Mouse (Mus musculus): ENCODE results near the gene Fggy.
A peak's percentile ranks its signal among the peaks of the same experiment; 100 is the strongest.

The Fggy gene

GRCm38 (mm10) chr4:95906141-95906540 is 348.8 kb downstream of the Fggy start:
- DNase-seq (ENCODE audit: low read depth, low spot score), result no peak

- no peak for DNase-seq (ENCODE audit: low read depth, low spot score)
Observed at GRCm38 (mm10) chr4:95909689-95910654, 352.7 kb downstream of the Fggy start.

- DNase-seq (ENCODE audit: low read depth, low spot score), result no peak
Observed at GRCm38 (mm10) chr4:95913026-95913425, 355.7 kb downstream of the Fggy start.

GRCm38 (mm10) chr4:95915628-95916579 is 358.6 kb downstream of the Fggy start:
- no peak for DNase-seq (ENCODE audit: low read depth, low spot score)

GRCm38 (mm10) chr4:95917703-95918102 is 360.4 kb downstream of the Fggy start:
- no peak for DNase-seq (ENCODE audit: low read depth, low spot score)

- DNase-seq (ENCODE audit: low read depth, low spot score), result no peak
Observed at GRCm38 (mm10) chr4:95920448-95920847, 363.1 kb downstream of the Fggy start.

GRCm38 (mm10) chr4:95924210-95925184 is 367.2 kb downstream of the Fggy start:
- peak; percentile 85 for DNase-seq (ENCODE audit: low read depth, low spot score)

GRCm38 (mm10) chr4:95928846-95929245 is 371.5 kb downstream of the Fggy start:
- DNase-seq (ENCODE audit: low read depth, low spot score), result no peak

GRCm38 (mm10) chr4:95929936-95930335 is 372.6 kb downstream of the Fggy start:
- no peak for DNase-seq (ENCODE audit: low read depth, low spot score)

- DNase-seq (ENCODE audit: low read depth, low spot score), result no peak
Observed at GRCm38 (mm10) chr4:95931331-95931730, 374.0 kb downstream of the Fggy start.

- no peak for DNase-seq (ENCODE audit: low read depth, low spot score)
Observed at GRCm38 (mm10) chr4:95933801-95934356, 376.6 kb downstream of the Fggy start.

GRCm38 (mm10) chr4:95934384-95935035 is 377.2 kb downstream of the Fggy start:
- no peak for DNase-seq (ENCODE audit: low read depth, low spot score)

- DNase-seq (ENCODE audit: low read depth, low spot score), result no peak
Observed at GRCm38 (mm10) chr4:95938701-95939100, 381.4 kb downstream of the Fggy start.

- no peak for DNase-seq (ENCODE audit: low read depth, low spot score)
Observed at GRCm38 (mm10) chr4:95947896-95948295, 390.6 kb downstream of the Fggy start.

- no peak for DNase-seq (ENCODE audit: low read depth, low spot score)
Observed at GRCm38 (mm10) chr4:95953328-95953727, 396.0 kb downstream of the Fggy start.

- peak; percentile 97 for DNase-seq (ENCODE audit: low read depth, low spot score)
Observed at GRCm38 (mm10) chr4:95966928-95967724, 409.8 kb downstream of the Fggy start, which contains the start of gene Hook1. Hook1 (plus strand) TSS chr4:95967240.

All from CD4-positive, CD25-positive, alpha-beta regulatory T cell, adult 2 months (primary cell).